Mouse (Mus musculus) limb, embryonic 12.5 days (tissue): Measurements from ENCODE around the gene Ndufa5. TPM values are rescaled to one million over a fixed set of nuclear protein-coding genes. Genes with fewer than 3 reads are reported as not detected.

Source experiments
- ATAC-seq: fragments of 200-750 bp; cut with Nextera tagmentation; 2 replicates; pipeline ENCODE4 v1.8.0; 2017; ENCODE audit warnings: low read depth, moderate TSS enrichment; ENCODE audit not compliant: insufficient number of reproducible peaks, insufficient read depth, low FRiP score, low TSS enrichment
- H3K27ac ChIP-seq: fragments of 300-500 bp; sonication (generic); 2 replicates; pipeline ENCODE4 v1.5.1; 2016; ENCODE audit warnings: mild to moderate bottlenecking, moderate library complexity
- H3K27me3 ChIP-seq: fragments of 300-500 bp; sonication (generic); 2 replicates; pipeline ENCODE4 v1.6.1; 2016; ENCODE audit warnings: mild to moderate bottlenecking, moderate library complexity
- H3K36me3 ChIP-seq: fragments of 300-500 bp; sonication (generic); 2 replicates; pipeline ENCODE4 v1.6.1; 2016; ENCODE audit warnings: mild to moderate bottlenecking, moderate library complexity
- H3K4me1 ChIP-seq: fragments of 300-500 bp; sonication (generic); replicated peaks from 2 replicates; pipeline ENCODE4 v1.6.1; 2016
- H3K4me2 ChIP-seq: fragments of 300-500 bp; sonication (generic); 2 replicates; pipeline ENCODE4 v1.6.1; 2016; ENCODE audit warnings: mild to moderate bottlenecking, moderate library complexity
- H3K4me3 ChIP-seq: fragments of 300-500 bp; sonication (generic); replicated peaks from 2 replicates; pipeline ENCODE4 v1.5.1; 2016; ENCODE audit warnings: mild to moderate bottlenecking
- H3K9ac ChIP-seq: fragments of 300-500 bp; sonication (generic); replicated peaks from 2 replicates; pipeline ENCODE4 v1.6.1; 2016; ENCODE audit warnings: mild to moderate bottlenecking, moderate library complexity
- H3K9me3 ChIP-seq: fragments of 300-500 bp; sonication (generic); 2 replicates; pipeline ENCODE4 v1.6.1; 2016; ENCODE audit warnings: mild to moderate bottlenecking, moderate library complexity
- WGBS: fragments of 180-500 bp; shearing (Covaris S2); methylation state at CpG from one replicate; pipeline ENCODE4 v1.1.7; 2016; 5-methylcytosine and 5-hydroxymethylcytosine counted together
- polyA plus RNA-seq: library from polyadenylated mRNA; unstranded; fragments of >200 nt; fragmentation: Nextera tagmentation; extraction: Ambion mirVana; gene quantifications from 2 replicates; pipeline ENCODE4 v1.2.1, GENCODE M21; 2016

The Ndufa5 gene
- 343 and 345 TPM in 2 replicates for polyA plus RNA-seq

DNA sequence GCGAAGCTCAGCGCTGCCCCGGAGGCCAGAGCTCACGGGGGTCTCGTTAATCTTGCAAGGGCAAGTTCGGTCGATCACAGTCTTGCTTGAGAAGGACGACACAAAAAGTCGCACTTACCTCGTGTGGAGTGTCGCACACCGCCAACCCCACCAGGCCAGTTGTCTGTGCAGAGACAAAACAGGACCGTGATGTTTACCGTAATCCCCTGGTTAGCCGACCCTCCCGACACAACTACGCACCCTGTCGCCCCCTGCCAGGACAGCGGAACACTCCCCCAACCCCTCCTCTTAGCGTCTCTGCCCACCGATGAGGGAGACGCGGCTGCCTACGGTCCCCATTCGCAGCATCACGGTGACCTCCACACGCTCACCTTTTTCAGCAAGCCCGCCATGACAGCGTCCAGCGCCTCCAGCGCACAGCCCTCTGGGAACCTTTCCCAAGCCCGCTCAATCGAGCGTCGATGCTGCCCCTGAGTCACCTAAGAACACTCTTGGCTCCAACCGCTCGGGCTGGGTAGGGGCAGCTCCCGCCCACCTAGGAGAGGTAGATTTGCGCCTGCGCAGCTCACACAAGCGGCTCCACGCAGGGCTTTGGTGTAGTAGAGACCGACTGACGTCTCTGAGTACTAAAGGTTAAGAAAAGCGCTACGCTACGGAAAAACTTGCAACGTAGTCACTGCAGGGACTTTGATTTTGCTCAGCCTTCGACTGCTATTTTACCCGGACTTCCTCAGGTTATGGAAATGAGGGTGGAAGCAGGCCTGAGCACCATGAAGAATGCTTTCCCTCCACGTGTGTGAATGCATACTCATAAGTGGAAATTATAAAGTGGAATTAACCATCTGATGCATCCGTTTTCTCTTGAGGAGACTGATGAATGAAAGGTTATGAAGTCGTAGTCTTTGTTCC, at the start of gene Ndufa5:
Ndufa5 (minus strand) TSS at position 859 of the 909 bp plus-strand sequence.
- peaks cover 10% of the 10 kb centered on the region for H3K4me1 ChIP-seq
- peak within 1 kb of the TSS; percentile 77 for H3K4me3 ChIP-seq
- H3K27me3 ChIP-seq: no peaks in the 10 kb centered on the region
- H3K27ac ChIP-seq: no peak within 1 kb of the TSS
- H3K4me2 ChIP-seq: peak within 1 kb of the TSS; percentile 79
- ATAC-seq: peak; percentile 96
- H3K9me3 ChIP-seq: no peaks in the 10 kb centered on the region
- H3K9ac ChIP-seq: peak within 1 kb of the TSS; percentile 74
- peaks cover 16% of the 10 kb centered on the region; the same call in 1 of the 2 replicates for H3K36me3 ChIP-seq
- WGBS: under 1% methylated on average over 53 of the region's 53 CpGs

DNA sequence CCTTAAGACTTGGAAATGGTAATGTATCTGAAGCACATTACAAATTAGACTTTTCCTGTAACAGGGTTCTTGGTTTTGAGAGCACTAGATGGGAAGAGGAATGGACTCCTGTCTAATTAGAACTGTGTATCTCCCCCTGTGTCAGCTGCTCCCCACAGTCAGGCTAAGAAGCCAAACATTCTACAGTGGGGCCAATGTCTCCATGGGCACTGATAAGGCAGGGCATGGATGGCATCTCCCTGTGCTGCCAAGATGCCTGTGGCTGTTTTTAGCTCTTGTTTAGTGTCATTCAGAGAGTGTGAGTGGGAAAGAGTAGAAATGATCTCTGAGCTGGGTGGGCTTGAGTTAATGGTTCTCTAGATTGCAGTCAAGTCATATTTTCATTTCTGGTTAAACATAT, 45.5 kb upstream of the Ndufa5 start:
- Histone ChIP-seq H3K9me3 (no peaks in the 10 kb centered on the region), H3K4me2 (no peak overlapping the region), H3K9ac (no peak overlapping the region), H3K4me3 (no peak overlapping the region), H3K36me3 (no peaks in the 10 kb centered on the region), H3K27me3 (no peaks in the 10 kb centered on the region), H3K27ac (no peak overlapping the region), H3K4me1 (no peaks in the 10 kb centered on the region)
- ATAC-seq: no peak

DNA sequence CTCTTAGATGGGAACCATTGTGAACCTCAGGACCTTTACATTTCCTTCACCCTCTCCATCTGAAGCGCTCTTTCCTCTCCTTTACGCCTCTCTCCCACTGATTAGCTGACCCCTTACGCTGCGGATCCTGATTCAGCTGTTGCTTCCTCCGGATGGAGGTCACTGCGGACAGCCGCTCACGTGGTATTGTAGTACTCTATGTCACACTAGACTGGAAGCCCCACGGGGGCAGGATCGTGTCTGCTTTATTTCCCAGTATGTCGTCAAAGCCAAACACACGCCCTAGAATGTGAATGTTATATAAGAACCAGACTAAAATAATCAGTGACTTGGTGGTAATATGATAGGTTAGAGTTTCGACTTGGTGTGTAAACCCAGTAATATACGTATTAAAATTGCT, 44.6 kb upstream of the Ndufa5 start:
- WGBS: 89% methylated on average over 14 of the region's 14 CpGs
- no peak overlapping the region for H3K4me3 ChIP-seq
- H3K36me3 ChIP-seq: no peaks in the 10 kb centered on the region
- no peaks in the 10 kb centered on the region for H3K27me3 ChIP-seq
- H3K4me1 ChIP-seq: no peaks in the 10 kb centered on the region
- no peak overlapping the region for H3K4me2 ChIP-seq
- no peak overlapping the region for H3K9ac ChIP-seq
- H3K27ac ChIP-seq: no peak overlapping the region
- no peaks in the 10 kb centered on the region for H3K9me3 ChIP-seq
- ATAC-seq: no peak

DNA sequence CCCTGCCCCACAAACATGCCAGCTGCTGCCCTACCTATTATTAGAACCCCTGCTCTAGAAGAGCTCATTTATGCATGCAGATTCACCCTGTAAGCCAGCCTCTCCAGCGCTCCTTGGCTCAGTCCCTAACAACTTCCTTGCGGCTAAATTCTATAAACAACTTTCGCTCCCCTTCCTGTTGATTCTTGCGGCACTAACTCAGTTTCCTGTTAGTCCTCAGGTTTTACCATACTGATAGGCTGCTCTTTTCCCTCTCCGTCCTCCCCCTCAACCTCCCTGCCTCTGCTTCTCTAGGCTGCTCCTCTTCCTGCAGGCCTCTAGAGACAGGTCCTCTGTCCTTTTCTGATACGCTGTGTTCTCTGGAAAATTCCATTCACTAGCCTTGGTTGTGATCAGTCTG, 43.3 kb upstream of the Ndufa5 start:
- Histone ChIP-seq H3K4me2 (no peak overlapping the region), H3K27me3 (no peaks in the 10 kb centered on the region), H3K27ac (no peak overlapping the region), H3K9me3 (no peaks in the 10 kb centered on the region), H3K36me3 (no peaks in the 10 kb centered on the region), H3K4me3 (no peak overlapping the region), H3K9ac (no peak overlapping the region), H3K4me1 (no peaks in the 10 kb centered on the region)
- no peak for ATAC-seq
- WGBS: 80% methylated on average over 6 of the region's 6 CpGs

DNA sequence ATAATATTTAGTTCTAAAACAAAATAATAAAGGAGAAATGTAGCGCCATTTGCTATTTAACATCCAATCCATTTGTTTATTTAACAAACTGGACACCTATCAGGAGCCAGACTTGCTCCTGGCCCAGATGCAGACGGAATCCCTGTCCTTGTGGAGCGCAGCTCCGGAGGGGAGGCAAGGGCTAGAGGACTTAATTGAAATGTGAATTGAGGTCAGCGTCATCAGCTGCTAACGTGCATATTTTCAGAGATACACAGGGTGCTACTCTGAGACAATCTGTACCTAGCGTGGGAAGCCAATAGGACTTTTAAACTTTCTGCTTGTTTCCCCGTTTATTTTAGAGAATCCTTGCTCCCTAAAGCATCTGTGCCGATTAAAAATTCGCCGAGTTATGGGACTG, 42.5 kb upstream of the Ndufa5 start:
- Histone ChIP-seq H3K4me2 (no peak overlapping the region), H3K36me3 (no peaks in the 10 kb centered on the region), H3K4me1 (no peaks in the 10 kb centered on the region), H3K4me3 (no peak overlapping the region), H3K27ac (no peak overlapping the region), H3K9ac (no peak overlapping the region), H3K27me3 (no peaks in the 10 kb centered on the region), H3K9me3 (no peaks in the 10 kb centered on the region)
- no peak for ATAC-seq
- WGBS: 79% methylated on average over 11 of the region's 11 CpGs

DNA sequence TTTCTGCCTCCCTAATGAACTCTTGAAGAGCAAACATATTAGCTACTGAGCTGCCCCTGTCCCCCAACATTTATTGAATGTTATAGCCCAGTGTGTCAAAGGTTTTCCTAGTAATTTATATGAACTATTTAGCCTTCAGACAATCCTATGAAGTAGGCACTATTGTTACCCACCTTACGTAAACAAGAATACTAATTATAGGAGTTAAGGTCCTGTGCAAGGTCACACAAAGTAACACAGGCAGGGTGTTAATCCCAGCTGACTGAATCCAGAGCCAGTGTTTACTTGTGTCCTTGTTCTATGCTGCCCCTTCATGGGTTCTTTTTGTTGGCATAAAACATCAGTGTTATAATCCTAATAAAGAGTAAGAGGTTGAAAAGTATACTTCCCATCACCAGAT, 41.9 kb upstream of the Ndufa5 start:
- 62% methylated on average over 1 of the region's 1 CpGs for WGBS
- Histone ChIP-seq H3K4me1 (no peaks in the 10 kb centered on the region), H3K36me3 (no peaks in the 10 kb centered on the region), H3K4me2 (no peak overlapping the region), H3K9me3 (no peaks in the 10 kb centered on the region), H3K4me3 (no peak overlapping the region), H3K27me3 (no peaks in the 10 kb centered on the region), H3K9ac (no peak overlapping the region), H3K27ac (no peak overlapping the region)
- ATAC-seq: no peak

DNA sequence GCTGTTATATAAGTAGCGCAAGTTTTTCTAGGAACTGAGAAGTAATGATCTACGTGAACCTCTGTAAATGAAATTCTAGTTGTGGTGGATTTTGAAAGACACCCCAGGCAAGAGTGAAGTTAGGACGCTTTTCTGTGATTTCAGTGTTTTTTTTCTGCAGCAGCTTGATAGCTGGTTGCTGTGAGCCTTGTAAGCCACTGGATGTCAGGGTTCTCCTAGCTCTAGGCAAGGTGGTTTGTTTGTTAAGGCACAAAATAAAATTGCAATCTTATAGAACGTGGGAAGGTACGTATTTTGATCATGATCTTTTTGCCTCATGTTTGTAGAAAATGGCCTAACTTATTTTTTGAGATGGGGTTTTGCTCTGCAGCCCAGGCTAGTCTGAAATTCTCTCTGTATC, 41.1 kb upstream of the Ndufa5 start:
- H3K27ac ChIP-seq: no peak overlapping the region
- no peak for ATAC-seq
- no peaks in the 10 kb centered on the region for H3K9me3 ChIP-seq
- no peaks in the 10 kb centered on the region for H3K27me3 ChIP-seq
- H3K4me2 ChIP-seq: no peak overlapping the region
- no peak overlapping the region for H3K9ac ChIP-seq
- H3K36me3 ChIP-seq: no peaks in the 10 kb centered on the region
- H3K4me3 ChIP-seq: no peak overlapping the region
- H3K4me1 ChIP-seq: no peaks in the 10 kb centered on the region
- 82% methylated on average over 5 of the region's 5 CpGs for WGBS

DNA sequence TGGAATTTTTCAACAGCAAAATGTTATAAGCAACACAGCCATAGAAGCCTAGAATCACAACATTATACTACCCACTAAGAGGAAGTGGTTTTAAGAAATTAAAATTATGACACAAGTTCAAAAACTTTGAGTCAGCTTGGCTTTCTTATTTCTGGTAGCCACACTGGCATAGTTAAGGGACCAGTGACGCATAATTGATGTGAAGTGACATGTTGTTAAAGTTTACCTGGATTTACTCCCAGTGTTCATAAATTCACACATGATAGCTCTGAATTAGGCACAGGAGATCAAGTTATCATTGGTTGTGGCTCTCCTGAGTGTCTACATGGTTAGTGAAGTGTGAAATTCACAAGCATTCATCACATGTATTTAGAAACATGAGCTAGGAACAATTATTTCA, 37.1 kb upstream of the Ndufa5 start:
- no peaks in the 10 kb centered on the region for H3K9me3 ChIP-seq
- no peak overlapping the region for H3K4me2 ChIP-seq
- no peak overlapping the region for H3K9ac ChIP-seq
- ATAC-seq: no peak
- no peaks in the 10 kb centered on the region for H3K4me1 ChIP-seq
- no peaks in the 10 kb centered on the region for H3K27me3 ChIP-seq
- H3K4me3 ChIP-seq: no peak overlapping the region
- H3K27ac ChIP-seq: no peak overlapping the region
- H3K36me3 ChIP-seq: no peaks in the 10 kb centered on the region
- WGBS: 73% methylated on average over 1 of the region's 1 CpGs

DNA sequence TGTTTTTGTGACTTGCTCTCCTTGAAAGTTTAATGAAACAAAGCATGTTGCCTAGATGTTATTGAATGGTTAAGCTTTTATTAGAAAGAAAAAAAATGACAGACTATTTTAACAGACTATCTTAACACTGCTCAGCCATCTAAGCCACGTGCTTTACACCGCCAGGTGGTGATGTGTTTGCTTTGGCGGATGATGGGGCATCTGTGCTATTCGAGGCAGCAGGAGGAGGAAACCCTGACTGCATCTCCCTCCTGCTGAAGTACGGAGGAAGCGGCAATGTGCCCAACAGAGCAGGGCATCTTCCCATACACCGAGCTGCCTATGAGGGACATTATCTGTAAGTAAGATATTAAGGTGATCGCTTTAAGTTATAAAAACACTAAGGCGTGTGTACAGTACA, 36.3 kb upstream of the Ndufa5 start:
- H3K9me3 ChIP-seq: no peaks in the 10 kb centered on the region
- 80% methylated on average over 9 of the region's 9 CpGs for WGBS
- no peak overlapping the region for H3K27ac ChIP-seq

DNA sequence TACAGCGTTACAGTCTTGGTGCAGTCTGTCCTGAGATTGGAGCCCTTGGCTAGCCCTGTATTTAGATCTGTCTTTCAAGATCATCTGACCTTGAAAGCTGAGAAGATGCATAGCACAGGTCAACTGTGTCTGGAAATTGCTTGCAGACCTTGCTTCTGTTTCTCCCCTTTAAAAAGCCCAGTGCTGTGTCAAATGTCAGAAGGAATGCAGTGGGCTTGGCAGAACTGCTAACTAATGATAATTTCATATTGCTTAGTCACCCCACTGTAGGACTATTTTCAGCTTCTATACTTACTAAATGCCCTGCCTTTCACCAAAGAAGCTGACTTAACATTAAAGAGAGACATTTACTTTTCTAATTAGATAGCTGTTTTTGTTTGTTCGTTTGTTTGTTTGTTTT, 27.7 kb upstream of the Ndufa5 start:
- H3K27me3 ChIP-seq: no peaks in the 10 kb centered on the region; the same call in 1 of the 2 replicates
- WGBS: 70% methylated on average over 2 of the region's 2 CpGs
- no peak for ATAC-seq
- no peaks in the 10 kb centered on the region for H3K36me3 ChIP-seq
- H3K4me2 ChIP-seq: no peak overlapping the region
- no peak overlapping the region for H3K4me3 ChIP-seq
- H3K9ac ChIP-seq: no peak overlapping the region
- no peaks in the 10 kb centered on the region for H3K9me3 ChIP-seq
- H3K27ac ChIP-seq: no peak overlapping the region
- no peaks in the 10 kb centered on the region for H3K4me1 ChIP-seq

More for the DNA sequence above, 36.3 kb upstream of the Ndufa5 start:
- H3K4me1 ChIP-seq: no peaks in the 10 kb centered on the region
- H3K4me2 ChIP-seq: no peak overlapping the region
- no peak overlapping the region for H3K9ac ChIP-seq
- no peak for ATAC-seq
- H3K4me3 ChIP-seq: no peak overlapping the region
- no peaks in the 10 kb centered on the region for H3K27me3 ChIP-seq
- H3K36me3 ChIP-seq: no peaks in the 10 kb centered on the region

DNA sequence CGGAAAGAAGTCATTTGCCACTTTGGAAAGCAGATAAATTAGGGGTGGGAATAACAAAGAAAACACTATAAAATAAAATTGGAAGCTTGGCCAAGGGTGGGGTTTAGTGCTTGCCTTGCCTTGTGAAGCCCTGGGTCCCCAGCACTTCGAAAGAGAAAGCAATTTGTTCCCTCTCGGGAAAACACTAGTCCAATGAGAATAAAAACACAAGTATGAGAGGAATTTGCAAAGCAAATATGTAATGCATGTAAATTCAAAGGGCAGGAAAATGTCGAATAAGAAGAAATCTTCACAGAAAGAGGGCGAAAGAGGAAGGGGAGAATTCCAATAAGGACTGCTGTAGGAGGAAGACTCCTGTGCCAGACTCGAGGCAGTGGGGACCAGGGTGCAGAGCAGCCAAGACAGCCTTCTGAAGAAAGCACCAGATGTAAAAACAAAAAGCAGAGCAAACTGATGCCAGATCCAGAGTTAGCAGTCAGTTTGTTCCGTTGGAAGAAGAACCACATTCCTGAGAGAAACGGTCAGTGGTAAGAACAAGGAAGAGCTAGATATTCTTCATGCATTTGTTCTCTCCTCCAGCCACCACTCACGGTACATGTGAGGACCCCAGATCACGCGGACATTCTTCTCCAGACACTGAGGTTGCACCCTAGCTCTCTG, 26.7 kb upstream of the Ndufa5 start:
- no peaks in the 10 kb centered on the region; the same call in 1 of the 2 replicates for H3K27me3 ChIP-seq
- WGBS: 72% methylated on average over 11 of the region's 11 CpGs
- no peak for ATAC-seq
- H3K4me1 ChIP-seq: no peaks in the 10 kb centered on the region
- H3K9me3 ChIP-seq: no peaks in the 10 kb centered on the region
- H3K4me3 ChIP-seq: no peak overlapping the region
- H3K4me2 ChIP-seq: no peak overlapping the region
- no peaks in the 10 kb centered on the region for H3K36me3 ChIP-seq
- no peak overlapping the region for H3K9ac ChIP-seq
- no peak overlapping the region for H3K27ac ChIP-seq
